Mouse (Mus musculus): ENCODE data around the gene Gnb1l.

Gene Gnb1l

GRCm38 (mm10) chr16:18543151-18543829 lies 44.8 kb downstream of the Gnb1l start:
- in situ Hi-C loops (cut with MboI) = no loop called here

- in situ Hi-C loops (cut with MboI) = no loop called here
These were observed 49.4 kb downstream of the Gnb1l start for GRCm38 (mm10) chr16:18547891-18548290.

- in situ Hi-C loops (cut with MboI) = no loop called here
These were observed 53.1 kb downstream of the Gnb1l start for GRCm38 (mm10) chr16:18551604-18552003.

GRCm38 (mm10) chr16:18552106-18552710 lies 53.7 kb downstream of the Gnb1l start:
- in situ Hi-C loops (cut with MboI) = no loop called here

GRCm38 (mm10) chr16:18554721-18555120 lies 56.2 kb downstream of the Gnb1l start:
- in situ Hi-C loops (cut with MboI) = no loop called here

GRCm38 (mm10) chr16:18555235-18555935 lies 56.9 kb downstream of the Gnb1l start:
- in situ Hi-C loops (cut with MboI) = no loop called here

- in situ Hi-C loops (cut with MboI) = no loop called here
These were observed 57.9 kb downstream of the Gnb1l start for GRCm38 (mm10) chr16:18556461-18556860.

GRCm38 (mm10) chr16:18564472-18564871 lies 66.0 kb downstream of the Gnb1l start:
- in situ Hi-C loops (cut with MboI) = no loop called here

- in situ Hi-C loops (cut with MboI) = no loop called here
These were observed 70.1 kb downstream of the Gnb1l start for GRCm38 (mm10) chr16:18568599-18568998.

GRCm38 (mm10) chr16:18574196-18574595 lies 75.7 kb downstream of the Gnb1l start:
- in situ Hi-C loops (cut with MboI) = no loop called here

GRCm38 (mm10) chr16:18577071-18577470 lies 78.6 kb downstream of the Gnb1l start:
- in situ Hi-C loops (cut with MboI) = no loop called here

- in situ Hi-C loops (cut with MboI) = no loop called here
These were observed 79.2 kb downstream of the Gnb1l start for GRCm38 (mm10) chr16:18577599-18578160.

GRCm38 (mm10) chr16:18580389-18580788 lies 81.9 kb downstream of the Gnb1l start:
- in situ Hi-C loops (cut with MboI) = no loop called here

GRCm38 (mm10) chr16:18581050-18581622 lies 82.6 kb downstream of the Gnb1l start:
- in situ Hi-C loops (cut with MboI) = no loop called here

- in situ Hi-C loops (cut with MboI) = no loop called here
These were observed 83.2 kb downstream of the Gnb1l start for GRCm38 (mm10) chr16:18581623-18582205.

GRCm38 (mm10) chr16:18582426-18583148 lies 84.1 kb downstream of the Gnb1l start:
- in situ Hi-C loops (cut with MboI) = no loop called here

- in situ Hi-C loops (cut with MboI) = no loop called here
These were observed 84.7 kb downstream of the Gnb1l start for GRCm38 (mm10) chr16:18583169-18583568.

- in situ Hi-C loops (cut with MboI) = no loop called here
These were observed 85.3 kb downstream of the Gnb1l start for GRCm38 (mm10) chr16:18583673-18584357.

- in situ Hi-C loops (cut with MboI) = no loop called here
These were observed 86.5 kb downstream of the Gnb1l start for GRCm38 (mm10) chr16:18584901-18585510.

GRCm38 (mm10) chr16:18585676-18586075 lies 87.2 kb downstream of the Gnb1l start:
- in situ Hi-C loops (cut with MboI) = no loop called here
